Mouse (Mus musculus) cortical plate, adult 2 months (tissue): ENCODE data around the gene Slc16a9.

Source experiments
- CTCF ChIP-seq: fragments of 200-500 bp; IDR thresholded peaks from 2 replicates; pipeline ENCODE4 v1.5.1; 2011; ENCODE audit warnings: mild to moderate bottlenecking, control low read depth, low read length; ENCODE audit not compliant: insufficient read depth; ENCODE audit errors: extremely low read depth
- POLR2A ChIP-seq: fragments of 200-500 bp; IDR thresholded peaks from 2 replicates; pipeline ENCODE4 v1.6.1; 2011; ENCODE audit warnings: mild to moderate bottlenecking, low read length, control low read depth; ENCODE audit not compliant: insufficient read depth; ENCODE audit errors: extremely low read depth

GRCm38 (mm10) chr10:70303203-70303602 lies 58.3 kb downstream of the Slc16a9 start:
- no peak for TF ChIP-seq CTCF
- no peak for TF ChIP-seq POLR2A
